ENCODE assay signal across 9 mouse cellular contexts in the genomic region with DNA sequence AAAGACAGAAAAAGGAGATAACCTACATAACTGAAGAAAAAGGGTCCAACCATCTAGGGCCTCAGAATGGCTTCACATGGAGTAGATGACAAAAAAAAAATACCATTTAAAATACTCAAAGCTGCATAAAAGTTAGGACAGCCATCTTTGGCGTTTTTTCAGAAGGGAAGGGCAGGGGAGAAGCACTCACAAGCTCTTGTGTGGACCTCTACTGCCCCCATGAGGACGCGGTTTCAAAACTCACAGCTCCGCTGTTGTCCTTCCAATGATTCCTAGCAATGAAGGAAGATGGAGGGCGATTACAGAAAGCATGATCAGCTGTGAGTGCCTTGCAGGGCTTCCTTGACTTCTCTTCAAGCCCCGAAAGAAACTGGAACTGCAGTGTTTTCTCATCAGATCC.
DNase-seq lines count a peak whose midpoint lies in the region; ATAC-seq and TF ChIP-seq lines count a peak whose summit lies in the region.
"Had no signal": no experiment of that assay in that cellular context is flagged by ENCODE, and none has a peak within 500 bp of the region (broad histone marks: within the 10 kb centered on the region; RNA-seq: fewer than 3 reads in every experiment).

No protein-coding gene starts in this region.

- no peak overlapping the region for H3K4me3 ChIP-seq in forebrain, embryonic 11.5 days (ENCODE audit: low read depth, low read length)
- H3K4me3 ChIP-seq in forebrain, embryonic 13.5 days: no peak overlapping the region
- no peak overlapping the region for H3K4me3 ChIP-seq in left cerebral cortex, adult 2 months
- H3K4me3 ChIP-seq in liver, postnatal 0 days (ENCODE audit: low read depth, low read length): no peak overlapping the region
- H3K4me3 ChIP-seq in forebrain, embryonic 10.5 days: no peak overlapping the region
- H3K4me3 ChIP-seq in kidney, embryonic 15.5 days (replicated peaks): no peak overlapping the region
- H3K4me3 ChIP-seq: midbrain, embryonic 12.5 days had no signal

- ATAC-seq in forebrain, embryonic 11.5 days (replicated peaks; ENCODE audit: low FRiP score): no peak
- ATAC-seq in forebrain, embryonic 13.5 days: no peak
- no peak for ATAC-seq in liver, postnatal 0 days
- no peak for ATAC-seq in kidney, embryonic 15.5 days (replicated peaks; ENCODE audit: low FRiP score)

- no peak overlapping the region for H3K4me2 ChIP-seq in forebrain, embryonic 11.5 days (ENCODE audit: low read depth, low read length, severe bottlenecking)
- H3K4me2 ChIP-seq in forebrain, embryonic 13.5 days: no peak overlapping the region
- no peak overlapping the region for H3K4me2 ChIP-seq in liver, postnatal 0 days (ENCODE audit: low read depth, low read length)
- no peak overlapping the region for H3K4me2 ChIP-seq in kidney, embryonic 15.5 days
- H3K4me2 ChIP-seq: midbrain, embryonic 12.5 days had no signal

- WGBS in forebrain, embryonic 11.5 days: 77% methylated on average over 6 of the region's 6 CpGs
- WGBS in forebrain, embryonic 13.5 days: 66% methylated on average over 6 of the region's 6 CpGs
- 61% methylated on average over 6 of the region's 6 CpGs for WGBS in liver, postnatal 0 days (ENCODE audit: insufficient replicate concordance)
- WGBS in forebrain, embryonic 10.5 days: 63% methylated on average over 6 of the region's 6 CpGs
- WGBS in kidney, embryonic 15.5 days: 71% methylated on average over 6 of the region's 6 CpGs

- intact Hi-C loops in left cerebral cortex, adult 2 months (cut with DNase I): loop anchor here (2.0 kb wide), 1 partner anchor 42 kb away; no protein-coding TSS in a partner anchor
- intact Hi-C loops in left cerebral cortex, postnatal 4 days (cut with DNase I): no loop called here

- H3K9me3 ChIP-seq in forebrain, embryonic 11.5 days (ENCODE audit: control insufficient read depth, low read length): no peaks in the 10 kb centered on the region
- no peaks in the 10 kb centered on the region for H3K9me3 ChIP-seq in forebrain, embryonic 13.5 days (replicated peaks)
- no peaks in the 10 kb centered on the region for H3K9me3 ChIP-seq in liver, postnatal 0 days (ENCODE audit: low read length)
- H3K9me3 ChIP-seq in forebrain, embryonic 10.5 days: no peaks in the 10 kb centered on the region
- H3K9me3 ChIP-seq in kidney, embryonic 15.5 days (replicated peaks): no peaks in the 10 kb centered on the region
- H3K9me3 ChIP-seq: midbrain, embryonic 12.5 days had no signal

- DNase-seq in forebrain, embryonic 11.5 days (ENCODE audit: low spot score): peak; percentile 60
- DNase-seq in left cerebral cortex, adult 2 months (ENCODE audit: extremely low spot score in 1 of 2, low spot score in 2 of 2): peak in 1 of 2 experiments; percentile 71
- no peak for DNase-seq in left cerebral cortex, postnatal 4 days
- peak; percentile 72 for DNase-seq in R1 (ENCODE audit: low read depth, low spot score)
- DNase-seq in liver, postnatal 0 days: peak; percentile 25
- DNase-seq in forebrain, embryonic 10.5 days (ENCODE audit: extremely low spot score, low spot score): no peak

- TF ChIP-seq EP300 in liver, postnatal 0 days (IDR thresholded peaks at IDR 0.05; ENCODE audit: low read depth): no peak

- H3K9ac ChIP-seq in forebrain, embryonic 11.5 days (ENCODE audit: low read length): no peak overlapping the region
- H3K9ac ChIP-seq in forebrain, embryonic 13.5 days: no peak overlapping the region
- H3K9ac ChIP-seq in liver, postnatal 0 days (replicated peaks): no peak overlapping the region
- H3K9ac ChIP-seq in kidney, embryonic 15.5 days: no peak overlapping the region
- H3K9ac ChIP-seq: midbrain, embryonic 12.5 days had no signal

- H3K4me1 ChIP-seq in forebrain, embryonic 11.5 days (replicated peaks; ENCODE audit: control insufficient read depth, insufficient read depth, low read length): no peaks in the 10 kb centered on the region
- no peaks in the 10 kb centered on the region for H3K4me1 ChIP-seq in forebrain, embryonic 13.5 days
- H3K4me1 ChIP-seq in liver, postnatal 0 days (ENCODE audit: insufficient read depth): no peaks in the 10 kb centered on the region
- H3K4me1 ChIP-seq in forebrain, embryonic 10.5 days: no peaks in the 10 kb centered on the region
- no peaks in the 10 kb centered on the region for H3K4me1 ChIP-seq in kidney, embryonic 15.5 days
- H3K4me1 ChIP-seq: midbrain, embryonic 12.5 days had no signal

- TF ChIP-seq CTCF in left cerebral cortex, adult 2 months (IDR thresholded peaks at IDR 0.05): peak; percentile 61
- TF ChIP-seq CTCF in liver, postnatal 0 days (IDR thresholded peaks at IDR 0.05; ENCODE audit: low read depth): peak; percentile 65

- H3K27ac ChIP-seq in forebrain, embryonic 11.5 days (ENCODE audit: low read depth, low read length): no peak overlapping the region
- no peak overlapping the region for H3K27ac ChIP-seq in forebrain, embryonic 13.5 days
- no peak overlapping the region for H3K27ac ChIP-seq in left cerebral cortex, adult 2 months
- no peak overlapping the region for H3K27ac ChIP-seq in liver, postnatal 0 days (ENCODE audit: low read depth)
- no peak overlapping the region for H3K27ac ChIP-seq in forebrain, embryonic 10.5 days
- H3K27ac ChIP-seq in kidney, embryonic 15.5 days: no peak overlapping the region
- H3K27ac ChIP-seq: midbrain, embryonic 12.5 days had no signal

- no peaks in the 10 kb centered on the region for H3K36me3 ChIP-seq in forebrain, embryonic 11.5 days (ENCODE audit: control insufficient read depth, insufficient read depth, low read length)
- peaks cover 28% of the 10 kb centered on the region for H3K36me3 ChIP-seq in forebrain, embryonic 13.5 days (ENCODE audit: poor library complexity, severe bottlenecking)
- no peaks in the 10 kb centered on the region for H3K36me3 ChIP-seq in liver, postnatal 0 days (replicated peaks; ENCODE audit: insufficient read depth, low read length)
- H3K36me3 ChIP-seq in forebrain, embryonic 10.5 days (replicated peaks): peaks cover 72% of the 10 kb centered on the region
- peaks cover 41% of the 10 kb centered on the region for H3K36me3 ChIP-seq in kidney, embryonic 15.5 days

- no peaks in the 10 kb centered on the region for H3K27me3 ChIP-seq in forebrain, embryonic 11.5 days (ENCODE audit: control insufficient read depth, insufficient read depth, low read length)
- no peaks in the 10 kb centered on the region for H3K27me3 ChIP-seq in forebrain, embryonic 13.5 days
- H3K27me3 ChIP-seq in liver, postnatal 0 days (ENCODE audit: insufficient read depth, low read length): no peaks in the 10 kb centered on the region
- H3K27me3 ChIP-seq in forebrain, embryonic 10.5 days (ENCODE audit: poor library complexity, severe bottlenecking): no peaks in the 10 kb centered on the region
- no peaks in the 10 kb centered on the region for H3K27me3 ChIP-seq in kidney, embryonic 15.5 days
- H3K27me3 ChIP-seq: midbrain, embryonic 12.5 days had no signal

Comparison
In these comparisons a context has a peak if more than half of its experiments do, and no peak if none do; other contexts are left out.
1. DNase-seq: peak in forebrain, embryonic 11.5 days (single experiment), R1 (single experiment) and liver, postnatal 0 days (single experiment); none in left cerebral cortex, postnatal 4 days (single experiment) and forebrain, embryonic 10.5 days (single experiment).